Mouse (Mus musculus): ENCODE data around the gene Rab13. TPM values are rescaled to one million over a fixed set of nuclear protein-coding genes. Genes with fewer than 3 reads are reported as not detected.

The Rab13 gene
- polyA plus RNA-seq, 1 experiment, result 1.4 TPM

DNA sequence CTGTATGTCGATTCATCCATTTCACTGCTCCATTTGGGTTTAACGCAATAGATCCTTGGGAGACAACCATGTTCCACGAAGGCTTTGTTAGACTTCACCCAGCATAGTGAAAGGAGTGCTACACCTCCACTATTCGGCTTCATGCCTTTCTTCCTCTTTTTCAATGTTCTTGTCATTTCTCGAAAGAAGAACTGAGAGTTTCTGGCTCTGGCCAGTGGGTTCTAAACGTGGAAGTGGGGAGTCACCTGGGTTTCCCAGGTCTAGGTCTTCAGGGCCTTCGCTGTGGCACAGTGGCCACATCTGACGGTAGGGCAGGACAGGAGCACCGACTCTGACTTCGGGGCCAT is 51.2 kb downstream of the Rab13 start:
- TF ChIP-seq CTCF (IDR thresholded peaks at IDR 0.05; ENCODE audit: borderline replicate concordance, control insufficient read depth, extremely low read depth, insufficient read depth, low read length, poor library complexity), result no peak
- no peak for TF ChIP-seq POLR2A (IDR thresholded peaks at IDR 0.05; ENCODE audit: control insufficient read depth, extremely low read depth, insufficient read depth, low read length, poor library complexity)
- Histone ChIP-seq H3K27me3 (ENCODE audit: control insufficient read depth, insufficient read depth, low read length) (no peaks in the 10 kb centered on the region), H3K4me3 (ENCODE audit: control insufficient read depth, insufficient read depth, low read length) (peak overlapping the region; percentile 66), H3K36me3 (ENCODE audit: control insufficient read depth, insufficient read depth, low read length) (peaks cover 24% of the 10 kb centered on the region), H3K27ac (ENCODE audit: control insufficient read depth, insufficient read depth, low read length) (no peak overlapping the region; the same call in 1 of the 2 replicates), H3K4me1 (replicated peaks; ENCODE audit: control insufficient read depth, insufficient read depth, low read length) (peaks cover 12% of the 10 kb centered on the region)
- WGBS, result 12% methylated on average over 10 of the region's 10 CpGs
- no peak for DNase-seq

- Histone ChIP-seq H3K4me3 (ENCODE audit: control insufficient read depth, insufficient read depth, low read length) (peak within 1 kb of the TSS; percentile 66), H3K4me1 (replicated peaks; ENCODE audit: control insufficient read depth, insufficient read depth, low read length) (peaks cover 12% of the 10 kb centered on the region), H3K27ac (ENCODE audit: control insufficient read depth, insufficient read depth, low read length) (peak within 1 kb of the TSS; percentile 93), H3K36me3 (ENCODE audit: control insufficient read depth, insufficient read depth, low read length) (peaks cover 20% of the 10 kb centered on the region), H3K27me3 (ENCODE audit: control insufficient read depth, insufficient read depth, low read length) (no peaks in the 10 kb centered on the region)
- under 1% methylated on average over 82 of the region's 87 CpGs for WGBS
- DNase-seq, result peak; percentile 92
- TF ChIP-seq POLR2A (IDR thresholded peaks at IDR 0.05; ENCODE audit: control insufficient read depth, extremely low read depth, insufficient read depth, low read length, poor library complexity) (peak; percentile 50; the same call in 1 of the 2 replicates), CTCF (IDR thresholded peaks at IDR 0.05; ENCODE audit: borderline replicate concordance, control insufficient read depth, extremely low read depth, insufficient read depth, low read length, poor library complexity) (peak; percentile 96)
Observed at GRCm38 (mm10) chr3:90265034-90265931, 51.8 kb downstream of the Rab13 start, which contains the start of gene Dennd4b. Gene Dennd4b (plus strand): TSS chr3:90265185.

- Histone ChIP-seq H3K4me1 (replicated peaks; ENCODE audit: control insufficient read depth, insufficient read depth, low read length) (peaks cover 12% of the 10 kb centered on the region), H3K27me3 (ENCODE audit: control insufficient read depth, insufficient read depth, low read length) (no peaks in the 10 kb centered on the region), H3K27ac (ENCODE audit: control insufficient read depth, insufficient read depth, low read length) (peak overlapping the region; percentile 93), H3K4me3 (ENCODE audit: control insufficient read depth, insufficient read depth, low read length) (peak overlapping the region; percentile 66), H3K36me3 (ENCODE audit: control insufficient read depth, insufficient read depth, low read length) (peaks cover 20% of the 10 kb centered on the region)
- TF ChIP-seq POLR2A (IDR thresholded peaks at IDR 0.05; ENCODE audit: control insufficient read depth, extremely low read depth, insufficient read depth, low read length, poor library complexity) (no peak), CTCF (IDR thresholded peaks at IDR 0.05; ENCODE audit: borderline replicate concordance, control insufficient read depth, extremely low read depth, insufficient read depth, low read length, poor library complexity) (no peak)
- 2% methylated on average over 15 of the region's 16 CpGs for WGBS
- peak; percentile 62 for DNase-seq
Observed at GRCm38 (mm10) chr3:90265932-90266741, 52.6 kb downstream of the Rab13 start.

- peaks cover 12% of the 10 kb centered on the region for H3K4me1 ChIP-seq (replicated peaks; ENCODE audit: control insufficient read depth, insufficient read depth, low read length)
- TF ChIP-seq CTCF (IDR thresholded peaks at IDR 0.05; ENCODE audit: borderline replicate concordance, control insufficient read depth, extremely low read depth, insufficient read depth, low read length, poor library complexity) (no peak), POLR2A (IDR thresholded peaks at IDR 0.05; ENCODE audit: control insufficient read depth, extremely low read depth, insufficient read depth, low read length, poor library complexity) (no peak)
- H3K27me3 ChIP-seq (ENCODE audit: control insufficient read depth, insufficient read depth, low read length), result no peaks in the 10 kb centered on the region
- H3K36me3 ChIP-seq (ENCODE audit: control insufficient read depth, insufficient read depth, low read length), result peaks cover 21% of the 10 kb centered on the region
- peak; percentile 40 for DNase-seq
- peak overlapping the region; percentile 6; the same call in 1 of the 2 replicates for H3K4me3 ChIP-seq (ENCODE audit: control insufficient read depth, insufficient read depth, low read length)
- WGBS, result 54% methylated on average over 20 of the region's 20 CpGs
- H3K27ac ChIP-seq (ENCODE audit: control insufficient read depth, insufficient read depth, low read length), result no peak overlapping the region; the same call in 1 of the 2 replicates
Observed at GRCm38 (mm10) chr3:90266901-90267775, 53.6 kb downstream of the Rab13 start.

DNA sequence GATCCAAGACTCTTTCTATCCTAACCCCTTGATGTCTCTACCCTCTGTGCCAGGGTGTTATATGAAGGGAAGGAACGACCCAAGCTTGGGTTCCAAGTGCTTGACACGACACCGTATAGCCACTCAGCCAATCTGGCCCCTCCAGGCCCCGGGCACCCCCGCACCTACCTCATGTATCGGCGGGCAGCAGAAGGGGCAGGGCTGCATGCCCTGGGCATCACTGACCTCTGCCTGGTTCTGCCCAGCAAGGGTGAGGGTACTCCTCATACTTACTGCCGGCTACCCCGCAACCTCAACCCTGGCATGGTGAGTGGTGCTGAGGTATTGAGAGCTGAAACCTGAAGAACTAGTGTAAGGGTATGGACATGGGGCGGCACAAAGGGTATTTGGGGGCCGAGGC is 54.7 kb downstream of the Rab13 start:
- WGBS, result 99% methylated on average over 11 of the region's 11 CpGs
- H3K4me1 ChIP-seq (replicated peaks; ENCODE audit: control insufficient read depth, insufficient read depth, low read length), result peaks cover 12% of the 10 kb centered on the region
- no peak for TF ChIP-seq CTCF (IDR thresholded peaks at IDR 0.05; ENCODE audit: borderline replicate concordance, control insufficient read depth, extremely low read depth, insufficient read depth, low read length, poor library complexity)
- no peak for TF ChIP-seq POLR2A (IDR thresholded peaks at IDR 0.05; ENCODE audit: control insufficient read depth, extremely low read depth, insufficient read depth, low read length, poor library complexity)

More for the DNA sequence above, 54.7 kb downstream of the Rab13 start:
- peaks cover 31% of the 10 kb centered on the region for H3K36me3 ChIP-seq (ENCODE audit: control insufficient read depth, insufficient read depth, low read length)
- H3K4me3 ChIP-seq (ENCODE audit: control insufficient read depth, insufficient read depth, low read length), result no peak overlapping the region
- no peaks in the 10 kb centered on the region for H3K27me3 ChIP-seq (ENCODE audit: control insufficient read depth, insufficient read depth, low read length)
- H3K27ac ChIP-seq (ENCODE audit: control insufficient read depth, insufficient read depth, low read length), result no peak overlapping the region
- no peak for DNase-seq
